Comparison of ENCODE assay signal across 8 mouse cellular contexts in the genomic region with DNA sequence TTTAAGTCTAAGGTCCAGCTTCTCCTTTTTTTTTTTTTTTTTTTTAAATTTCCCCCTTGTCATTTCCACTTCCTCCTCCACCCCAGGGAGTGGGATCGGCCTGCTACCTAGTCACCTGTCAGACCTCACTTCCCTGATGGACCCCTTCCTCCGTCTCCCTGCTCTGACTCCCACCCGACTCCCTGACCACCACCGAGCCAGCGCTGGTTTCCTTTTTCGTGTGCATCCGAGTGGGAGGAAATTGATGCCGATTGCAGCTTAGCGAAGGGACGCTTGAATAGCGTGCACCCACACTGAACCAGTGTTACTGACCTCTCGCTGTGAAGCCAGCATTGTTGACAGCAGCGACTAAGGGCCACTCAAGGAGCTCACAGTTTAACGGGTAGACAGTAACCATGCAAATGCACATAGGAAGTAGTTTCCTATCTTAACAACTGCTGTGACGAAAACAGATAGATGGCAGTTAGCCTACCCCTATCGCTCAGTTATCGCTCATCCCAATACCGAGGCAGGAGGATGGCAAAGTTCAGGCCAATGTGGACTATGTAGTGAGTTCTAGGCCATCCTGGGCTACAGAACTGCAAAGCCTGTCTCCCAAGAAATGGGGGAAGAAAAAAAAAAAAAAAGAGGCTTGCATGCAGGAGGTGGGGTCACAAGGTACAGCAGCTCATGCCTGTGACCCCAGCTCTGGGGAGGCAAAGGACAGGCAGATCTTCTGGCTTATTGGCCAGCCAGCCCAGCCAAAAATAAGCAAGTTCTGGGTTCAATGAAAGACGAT. TPM values are rescaled to one million over a fixed set of nuclear protein-coding genes. Genes with fewer than 3 reads are reported as not detected.
A peak's percentile ranks its signal among the peaks of the same experiment; 100 is the strongest.
DNase-seq lines count a peak whose midpoint lies in the region; ATAC-seq and TF ChIP-seq lines count a peak whose summit lies in the region.

No protein-coding gene starts in this region.

- peaks cover 6% of the 10 kb centered on the region for H3K36me3 ChIP-seq in ES-E14 (ENCODE audit: control insufficient read depth, insufficient read depth, low read length, poor library complexity, severe bottlenecking)
- 0 out of 2 replicates have a peak, but pooled peaks cover 4% of the 10 kb centered on the region for H3K36me3 ChIP-seq in hindbrain, embryonic 15.5 days
- H3K36me3 ChIP-seq in lung, embryonic 16.5 days (ENCODE audit: control insufficient read depth, insufficient read depth, low read length): 0 out of 2 replicates have a peak, but pooled peaks cover 2% of the 10 kb centered on the region
- peaks cover 12% of the 10 kb centered on the region for H3K36me3 ChIP-seq in small intestine, adult 2 months (ENCODE audit: control insufficient read depth, insufficient read depth, low read length)

- no peaks in the 10 kb centered on the region for H3K27me3 ChIP-seq in hindbrain, embryonic 15.5 days
- no peaks in the 10 kb centered on the region for H3K27me3 ChIP-seq in lung, embryonic 16.5 days (ENCODE audit: control insufficient read depth, insufficient read depth, low read depth, low read length)
- no peaks in the 10 kb centered on the region for H3K27me3 ChIP-seq in small intestine, adult 2 months (ENCODE audit: control insufficient read depth, insufficient read depth, low read length)

- no peaks in the 10 kb centered on the region for H3K9me3 ChIP-seq in ES-E14 (ENCODE audit: control insufficient read depth, insufficient read depth, low read depth, low read length)
- no peaks in the 10 kb centered on the region for H3K9me3 ChIP-seq in hindbrain, embryonic 15.5 days
- H3K9me3 ChIP-seq in lung, embryonic 16.5 days (ENCODE audit: control insufficient read depth, low read length): no peaks in the 10 kb centered on the region

- H3K27ac ChIP-seq in ES-E14 (ENCODE audit: insufficient read depth, low read depth, low read length, poor library complexity, severe bottlenecking): no peak overlapping the region
- no peak overlapping the region for H3K27ac ChIP-seq in embryonic fibroblast, embryonic 13.5 days (ENCODE audit: insufficient read depth, low read length)
- peak overlapping the region; percentile 72 for H3K27ac ChIP-seq in hindbrain, embryonic 15.5 days (replicated peaks)
- H3K27ac ChIP-seq in lung, embryonic 16.5 days (ENCODE audit: low read length): peak overlapping the region; percentile 55; the same call in 1 of the 2 replicates
- peak overlapping the region; percentile 78 for H3K27ac ChIP-seq in small intestine, adult 2 months (ENCODE audit: insufficient read depth, low read depth, low read length)

- in situ Hi-C loops in ES-E14 (cut with MboI; ENCODE audit: low sequenced_read_pairs in 2 of 2, unreplicated experiment in 2 of 2): no loop called here

- peaks cover 1 to 4% of the 10 kb centered on the region in 2 experiments; a peak in 1 of 4 replicates for H3K4me1 ChIP-seq in ES-E14 (ENCODE audit: control insufficient read depth in 2 of 2, insufficient read depth in 2 of 2, low read length in 2 of 2, poor library complexity in 1 of 2)
- peaks cover 3% of the 10 kb centered on the region; the same call in 1 of the 2 replicates for H3K4me1 ChIP-seq in embryonic fibroblast, embryonic 13.5 days (ENCODE audit: control insufficient read depth, insufficient read depth, low read length)
- peaks cover 16% of the 10 kb centered on the region for H3K4me1 ChIP-seq in hindbrain, embryonic 15.5 days (replicated peaks)
- peaks cover 9% of the 10 kb centered on the region; the same call in 1 of the 2 replicates for H3K4me1 ChIP-seq in lung, embryonic 16.5 days (replicated peaks; ENCODE audit: control insufficient read depth, insufficient read depth, low read length)
- H3K4me1 ChIP-seq in small intestine, adult 2 months (ENCODE audit: control insufficient read depth, insufficient read depth, insufficient read length, low read length): peaks cover 10% of the 10 kb centered on the region

- peak overlapping the region; percentile 74 for H3K4me2 ChIP-seq in hindbrain, embryonic 15.5 days
- peak overlapping the region; percentile 90 for H3K4me2 ChIP-seq in lung, embryonic 16.5 days (ENCODE audit: low read depth, low read length)

- no peak for ATAC-seq in hindbrain, embryonic 15.5 days (ENCODE audit: low FRiP score, low read depth)
- ATAC-seq in lung, embryonic 16.5 days (ENCODE audit: low read depth): 0 out of 2 replicates have a peak, but pooled peaks have one; percentile 9

- H3K9ac ChIP-seq in ES-E14 (ENCODE audit: insufficient read depth, low read depth, low read length, poor library complexity, severe bottlenecking): peak overlapping the region; percentile 93
- peak overlapping the region; percentile 69 for H3K9ac ChIP-seq in hindbrain, embryonic 15.5 days
- H3K9ac ChIP-seq in lung, embryonic 16.5 days (ENCODE audit: low read length): peak overlapping the region; percentile 92

- WGBS in hindbrain, embryonic 15.5 days: 15% methylated on average over 19 of the region's 19 CpGs
- 11% methylated on average over 19 of the region's 19 CpGs for WGBS in lung, embryonic 16.5 days
- WGBS in small intestine, adult 2 months: 3% methylated on average over 19 of the region's 19 CpGs

- peak overlapping the region; percentile 81 to 98 for H3K4me3 ChIP-seq in ES-E14 (ENCODE audit: insufficient read depth in 1 of 2, low read depth in 1 of 2, low read length in 2 of 2, poor library complexity in 1 of 2, severe bottlenecking in 1 of 2)
- peak overlapping the region; percentile 78 for H3K4me3 ChIP-seq in embryonic fibroblast, embryonic 13.5 days (ENCODE audit: insufficient read depth, low read length)
- H3K4me3 ChIP-seq in hindbrain, embryonic 15.5 days: peak overlapping the region; percentile 63
- peak overlapping the region; percentile 97 for H3K4me3 ChIP-seq in lung, embryonic 16.5 days (ENCODE audit: low read length)
- H3K4me3 ChIP-seq in small intestine, adult 2 months (ENCODE audit: low read depth, low read length): peak overlapping the region; percentile 92

- TF ChIP-seq CTCF in embryonic fibroblast, embryonic 13.5 days (IDR thresholded peaks at IDR 0.05; ENCODE audit: borderline replicate concordance, insufficient read depth, low read length): no peak
- TF ChIP-seq CTCF in small intestine, adult 2 months (IDR thresholded peaks at IDR 0.05; ENCODE audit: extremely low read depth, insufficient read length, insufficient replicate concordance, low read depth, low read length): no peak

- peak; percentile 5 for DNase-seq in gastrocnemius, postnatal 25 days
- DNase-seq in gastrocnemius, postnatal 4 days (ENCODE audit: low spot score in 2 of 2): no peak
- no peak for DNase-seq in ES-E14 (ENCODE audit: low read depth, low spot score)
- no peak for DNase-seq in gastrocnemius, adult 8-10 months (ENCODE audit: low spot score in 2 of 2)

- no peak for TF ChIP-seq POLR2A in embryonic fibroblast, embryonic 13.5 days (IDR thresholded peaks at IDR 0.05; ENCODE audit: low read depth, low read length)
- no peak for TF ChIP-seq POLR2A in small intestine, adult 2 months (IDR thresholded peaks at IDR 0.05; ENCODE audit: low read depth, low read length)

RNA-seq across cellular contexts. Expression of gene Arpc3, which starts 0.7 kb away (rescaled TPM):
- total RNA-seq in gastrocnemius, postnatal 25 days (2021): 10 to 100 TPM; 46.8 to 54.9 TPM
- total RNA-seq in gastrocnemius, postnatal 4 days (2021): 100 to 1,000 TPM in 1 of 2 experiments, 10 to 100 TPM in 1; 99.0 to 107 TPM
- 135 and 165 TPM in 2 replicates for total RNA-seq in ES-E14 (2012; rRNA removed)
- polyA plus RNA-seq in embryonic fibroblast, embryonic 13.5 days (2011; ENCODE audit: insufficient read length, low read depth, missing spikeins): 275 and 314 TPM in 2 replicates
- polyA plus RNA-seq in hindbrain, embryonic 15.5 days (2015; fragmentation: Nextera tagmentation; extraction: Ambion mirVana): 139 and 142 TPM in 2 replicates
- 158 and 162 TPM in 2 replicates for polyA plus RNA-seq in lung, embryonic 16.5 days (2015; fragmentation: Nextera tagmentation; extraction: Ambion mirVana)
- polyA plus RNA-seq in small intestine, adult 2 months (2012; rRNA removed): 46.5 and 105 TPM in 2 replicates
- 10 to 100 TPM; 40.8 to 56.9 (median 49.9) TPM for total RNA-seq in gastrocnemius, adult 8-10 months (2022)

RNA-seq across cellular contexts. Expression of gene Fam216a, which starts 20.3 kb away (rescaled TPM):
- 1 to 10 TPM; 5.8 to 6.1 TPM for total RNA-seq in gastrocnemius, postnatal 25 days (2021)
- 10 to 100 TPM; 16.9 to 18.3 TPM for total RNA-seq in gastrocnemius, postnatal 4 days (2021)
- 20.0 and 32.7 TPM in 2 replicates for total RNA-seq in ES-E14 (2012; rRNA removed)
- polyA plus RNA-seq in embryonic fibroblast, embryonic 13.5 days (2011; ENCODE audit: insufficient read length, low read depth, missing spikeins): 50.6 and 57.2 TPM in 2 replicates
- 146 and 153 TPM in 2 replicates for polyA plus RNA-seq in hindbrain, embryonic 15.5 days (2015; fragmentation: Nextera tagmentation; extraction: Ambion mirVana)
- polyA plus RNA-seq in lung, embryonic 16.5 days (2015; fragmentation: Nextera tagmentation; extraction: Ambion mirVana): 65.2 and 66.5 TPM in 2 replicates
- 3.2 and 3.5 TPM in 2 replicates for polyA plus RNA-seq in small intestine, adult 2 months (2012; rRNA removed)
- 1 to 10 TPM; 4.9 to 5.3 (median 5.2) TPM for total RNA-seq in gastrocnemius, adult 8-10 months (2022)

RNA-seq across cellular contexts. Expression of gene Gpn3, which starts 20.7 kb away (rescaled TPM):
- 10 to 100 TPM; 20.4 to 21.4 TPM for total RNA-seq in gastrocnemius, postnatal 25 days (2021)
- total RNA-seq in gastrocnemius, postnatal 4 days (2021): 10 to 100 TPM; 22.2 to 22.8 TPM
- 101 and 105 TPM in 2 replicates for total RNA-seq in ES-E14 (2012; rRNA removed)
- polyA plus RNA-seq in embryonic fibroblast, embryonic 13.5 days (2011; ENCODE audit: insufficient read length, low read depth, missing spikeins): 16.7 and 19.1 TPM in 2 replicates
- polyA plus RNA-seq in hindbrain, embryonic 15.5 days (2015; fragmentation: Nextera tagmentation; extraction: Ambion mirVana): 39.5 and 45.7 TPM in 2 replicates
- polyA plus RNA-seq in lung, embryonic 16.5 days (2015; fragmentation: Nextera tagmentation; extraction: Ambion mirVana): 76.2 and 76.8 TPM in 2 replicates
- 22.4 and 32.6 TPM in 2 replicates for polyA plus RNA-seq in small intestine, adult 2 months (2012; rRNA removed)
- 10 to 100 TPM; 29.1 to 36.2 (median 32.2) TPM for total RNA-seq in gastrocnemius, adult 8-10 months (2022)

RNA-seq across cellular contexts. Expression of gene Anapc7, which starts 29.1 kb away (rescaled TPM):
- total RNA-seq in gastrocnemius, postnatal 25 days (2021): 10 to 100 TPM; 12.3 to 13.4 TPM
- 10 to 100 TPM; 32.1 to 40.0 TPM for total RNA-seq in gastrocnemius, postnatal 4 days (2021)
- total RNA-seq in ES-E14 (2012; rRNA removed): 51.8 and 63.2 TPM in 2 replicates
- polyA plus RNA-seq in embryonic fibroblast, embryonic 13.5 days (2011; ENCODE audit: insufficient read length, low read depth, missing spikeins): 31.9 and 35.5 TPM in 2 replicates
- 46.0 and 47.7 TPM in 2 replicates for polyA plus RNA-seq in hindbrain, embryonic 15.5 days (2015; fragmentation: Nextera tagmentation; extraction: Ambion mirVana)
- polyA plus RNA-seq in lung, embryonic 16.5 days (2015; fragmentation: Nextera tagmentation; extraction: Ambion mirVana): 42.8 and 44.0 TPM in 2 replicates
- polyA plus RNA-seq in small intestine, adult 2 months (2012; rRNA removed): 9.1 and 17.2 TPM in 2 replicates
- 10 to 100 TPM; 14.3 to 16.8 (median 15.2) TPM for total RNA-seq in gastrocnemius, adult 8-10 months (2022)

RNA-seq across cellular contexts. Expression of gene Vps29, which starts 38.2 kb away (rescaled TPM):
- total RNA-seq in gastrocnemius, postnatal 25 days (2021): 10 to 100 TPM; 38.2 to 39.6 TPM
- 10 to 100 TPM; 74.3 to 85.5 TPM for total RNA-seq in gastrocnemius, postnatal 4 days (2021)
- 101 and 135 TPM in 2 replicates for total RNA-seq in ES-E14 (2012; rRNA removed)
- polyA plus RNA-seq in embryonic fibroblast, embryonic 13.5 days (2011; ENCODE audit: insufficient read length, low read depth, missing spikeins): 138 and 165 TPM in 2 replicates
- polyA plus RNA-seq in hindbrain, embryonic 15.5 days (2015; fragmentation: Nextera tagmentation; extraction: Ambion mirVana): 302 and 317 TPM in 2 replicates
- 210 and 225 TPM in 2 replicates for polyA plus RNA-seq in lung, embryonic 16.5 days (2015; fragmentation: Nextera tagmentation; extraction: Ambion mirVana)
- 31.4 and 36.6 TPM in 2 replicates for polyA plus RNA-seq in small intestine, adult 2 months (2012; rRNA removed)
- total RNA-seq in gastrocnemius, adult 8-10 months (2022): 10 to 100 TPM; 44.0 to 51.2 (median 46.4) TPM

Comparison
In these comparisons a context has a peak if more than half of its experiments do, and no peak if none do; other contexts are left out.
1. H3K27ac ChIP-seq: peak in hindbrain, embryonic 15.5 days (single experiment), lung, embryonic 16.5 days (single experiment) and small intestine, adult 2 months (single experiment); none in ES-E14 (single experiment) and embryonic fibroblast, embryonic 13.5 days (single experiment).
2. Peak in every context shown above with its lines, with median percentiles within 50 percentile points of each other: H3K4me3 ChIP-seq and H3K9ac ChIP-seq.